Mouse (Mus musculus) c-Kit-positive CD71-positive TER-119-negative erythroid progenitor cells, embryonic 14.5 days (primary cell): ENCODE results near the gene Hdac11.

ENCODE experiments used
- DNase-seq: peaks from one replicate; pipeline ENCODE4 v3.0.0-alpha.2; 2013; ENCODE audit warnings: low read depth

The Hdac11 gene

DNA sequence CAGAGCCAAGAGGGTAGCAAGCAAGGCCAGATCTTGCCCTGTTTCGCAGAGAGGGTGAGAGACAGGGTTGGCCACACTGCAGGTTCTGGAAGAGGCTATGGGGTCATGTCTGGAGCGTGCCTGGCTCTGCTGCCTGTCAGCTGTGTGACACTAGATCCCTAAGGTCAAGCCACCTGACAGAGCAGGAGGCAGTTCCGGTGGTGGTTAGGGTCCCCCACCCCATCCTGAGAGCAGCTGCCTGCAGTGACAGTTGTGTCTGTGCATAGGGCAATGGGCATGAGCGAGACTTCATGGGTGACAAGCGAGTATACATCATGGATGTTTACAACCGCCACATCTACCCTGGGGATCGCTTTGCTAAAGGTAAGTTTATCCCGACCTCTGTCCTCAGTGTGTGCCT, 12.7 kb downstream of the Hdac11 start:
- no peak for DNase-seq

- DNase-seq: no peak
Observed at GRCm38 (mm10) chr6:91171396-91171895, 15.0 kb downstream of the Hdac11 start.

- DNase-seq: no peak
Observed at GRCm38 (mm10) chr6:91172381-91172780, 15.9 kb downstream of the Hdac11 start.

DNA sequence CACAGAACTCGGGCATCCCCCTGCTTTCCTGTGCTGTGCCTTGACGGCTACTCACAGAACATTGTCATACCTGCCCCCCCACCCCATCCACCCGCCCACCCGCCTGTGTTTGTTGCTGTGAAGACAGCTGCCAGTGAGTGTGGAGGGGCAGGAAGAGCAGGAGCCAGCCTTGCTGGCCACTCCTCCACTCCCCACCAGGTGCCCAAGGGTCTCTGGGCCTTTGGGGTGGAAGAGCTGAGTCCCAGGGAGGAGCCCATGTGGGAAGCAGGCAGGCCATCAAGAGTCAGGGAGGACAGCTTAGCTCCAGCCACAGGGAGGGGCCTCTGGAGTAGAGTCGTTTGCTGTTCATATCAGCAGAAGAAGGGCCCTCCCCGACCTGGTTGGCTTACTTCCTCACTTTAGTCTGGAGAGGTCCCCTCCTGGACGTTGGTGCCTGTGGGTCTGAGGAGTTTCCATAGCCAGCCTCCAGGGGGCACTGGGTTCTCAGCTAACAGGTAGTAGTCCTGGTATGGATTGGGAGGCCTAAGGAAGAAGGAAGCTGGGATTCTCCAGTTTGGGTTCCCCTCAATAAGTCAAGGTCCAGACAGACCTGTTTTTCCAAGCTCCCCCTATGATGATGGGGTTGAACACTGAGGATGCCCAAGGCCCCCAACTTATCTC, 16.9 kb downstream of the Hdac11 start:
- no peak for DNase-seq

DNA sequence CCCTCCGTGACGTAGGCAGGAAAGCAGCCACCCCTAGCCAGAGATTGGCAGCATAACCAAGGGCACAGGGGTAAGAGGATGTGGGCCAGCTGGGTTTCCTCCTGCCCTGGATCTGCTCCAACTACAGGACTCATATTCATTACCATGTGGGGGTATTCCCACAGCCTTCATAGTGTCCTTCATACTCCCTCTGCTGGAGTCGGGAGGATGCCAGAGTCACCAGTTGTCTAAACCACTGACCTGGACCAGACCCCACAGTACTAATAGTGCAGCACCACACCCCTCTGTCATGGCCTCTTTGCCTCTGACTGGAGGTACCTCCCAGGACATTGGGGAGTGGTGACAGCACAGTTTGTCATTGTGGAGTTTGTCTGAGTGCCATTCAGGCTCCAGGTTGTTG, 17.7 kb downstream of the Hdac11 start:
- no peak for DNase-seq

DNA sequence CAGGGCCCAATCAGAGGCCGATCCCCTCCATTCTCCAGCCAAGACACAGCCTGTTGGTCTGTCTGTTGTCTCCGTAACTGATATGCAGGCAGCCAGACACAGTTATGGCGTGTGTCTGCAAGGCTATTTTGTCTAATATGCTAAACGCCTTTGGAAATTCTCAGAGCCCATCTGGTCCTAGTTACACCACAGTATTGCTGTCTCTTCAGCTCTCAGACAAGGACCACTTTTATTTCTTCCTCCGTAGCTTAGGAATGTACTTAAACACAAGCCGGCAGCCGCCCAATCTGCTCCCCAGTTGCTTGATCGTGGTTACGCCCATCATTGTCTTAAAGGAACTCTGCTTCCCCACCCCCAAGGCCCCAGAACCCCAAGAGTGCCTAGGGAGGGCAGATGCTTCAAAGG, 24.3 kb downstream of the Hdac11 start:
- no peak for DNase-seq

GRCm38 (mm10) chr6:91181320-91181719, 24.9 kb downstream of the Hdac11 start:
- DNase-seq: no peak

DNA sequence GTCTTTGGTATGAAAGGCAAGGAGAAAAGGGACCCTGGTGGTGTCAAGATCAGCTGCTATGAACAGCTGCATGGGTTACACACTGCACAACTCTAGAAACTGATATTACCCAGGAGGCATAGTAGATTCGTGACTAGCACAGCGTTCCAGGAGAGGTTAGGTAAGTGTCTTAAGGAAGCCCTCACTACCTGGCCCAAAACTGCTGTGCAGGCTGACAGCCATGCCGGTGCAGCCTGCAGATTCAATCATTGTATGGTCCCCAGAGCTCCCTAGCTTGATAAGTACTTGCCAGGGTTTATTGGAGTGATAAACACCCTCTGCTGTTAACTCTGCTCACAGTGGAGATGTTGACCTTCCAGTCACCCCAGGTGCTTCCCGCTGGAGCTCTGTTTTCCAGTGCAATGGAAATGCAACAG, 25.6 kb downstream of the Hdac11 start:
- DNase-seq: no peak

DNA sequence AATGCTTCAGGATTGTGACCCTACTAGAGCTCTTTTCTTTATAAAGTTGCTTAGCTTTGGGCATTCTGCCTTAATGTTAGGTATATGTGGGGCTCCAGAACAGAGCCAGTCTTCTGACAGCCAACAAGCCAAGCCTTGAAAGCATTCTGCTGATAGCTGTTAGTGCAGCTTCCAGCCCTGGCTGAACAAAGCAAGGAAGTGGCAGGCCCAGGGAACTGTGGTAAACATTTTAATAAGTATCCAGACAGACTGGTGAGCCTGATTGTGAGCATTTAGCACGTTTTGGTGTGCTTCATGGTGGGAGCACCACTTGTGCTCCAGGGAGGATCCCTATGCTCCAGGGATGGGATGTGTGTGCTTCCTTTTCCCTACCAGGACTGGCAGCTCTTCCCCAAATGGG, 26.6 kb downstream of the Hdac11 start:
- DNase-seq: no peak

- DNase-seq: no peak
Observed at GRCm38 (mm10) chr6:91183980-91184379, 27.5 kb downstream of the Hdac11 start.

GRCm38 (mm10) chr6:91184776-91185175, 28.3 kb downstream of the Hdac11 start:
- DNase-seq: no peak

- DNase-seq: no peak
Observed at GRCm38 (mm10) chr6:91185502-91185901, 29.0 kb downstream of the Hdac11 start.

- no peak for DNase-seq
Observed at GRCm38 (mm10) chr6:91186161-91186931, 29.9 kb downstream of the Hdac11 start.

DNA sequence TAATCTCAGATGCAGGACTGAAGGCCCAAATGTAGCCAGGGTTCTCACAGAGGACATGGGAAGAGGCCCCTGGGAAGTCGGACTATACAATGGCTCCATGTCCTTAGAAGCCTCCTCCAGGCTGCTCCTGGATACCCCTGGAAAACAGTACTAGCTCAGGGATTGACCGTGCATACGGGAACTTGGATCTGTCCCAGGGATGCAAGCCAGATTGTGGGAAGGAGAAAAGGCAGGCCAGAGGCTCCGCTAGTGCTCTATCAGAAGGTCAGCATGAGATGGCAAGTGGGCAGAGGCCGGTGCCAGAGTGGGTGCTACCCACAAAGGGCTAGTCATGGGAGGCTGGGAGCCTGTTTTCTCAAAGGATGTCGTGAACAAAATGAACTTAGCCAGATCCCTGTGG, 30.5 kb downstream of the Hdac11 start:
- DNase-seq: no peak

DNA sequence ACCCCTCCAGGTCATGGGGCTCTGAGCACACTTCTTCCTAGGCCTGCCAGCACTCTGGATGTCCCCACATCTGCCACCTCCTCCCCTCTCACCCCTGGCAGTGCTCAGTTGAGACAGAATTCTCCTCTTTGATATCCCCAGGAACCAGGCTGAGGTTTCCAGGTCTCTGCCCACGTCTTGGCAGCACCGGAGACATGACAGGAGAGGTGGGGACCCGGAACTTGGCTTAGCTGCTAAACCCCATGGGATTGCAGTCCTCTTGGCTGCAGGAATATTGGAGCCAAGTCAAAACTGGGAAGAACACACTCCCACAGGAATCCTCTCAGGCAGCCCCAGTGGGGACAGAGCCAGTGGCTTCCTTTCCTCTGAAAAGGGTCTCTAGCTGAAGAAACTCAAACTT, 31.4 kb downstream of the Hdac11 start:
- no peak for DNase-seq

GRCm38 (mm10) chr6:91189971-91190370, 33.5 kb downstream of the Hdac11 start:
- no peak for DNase-seq

DNA sequence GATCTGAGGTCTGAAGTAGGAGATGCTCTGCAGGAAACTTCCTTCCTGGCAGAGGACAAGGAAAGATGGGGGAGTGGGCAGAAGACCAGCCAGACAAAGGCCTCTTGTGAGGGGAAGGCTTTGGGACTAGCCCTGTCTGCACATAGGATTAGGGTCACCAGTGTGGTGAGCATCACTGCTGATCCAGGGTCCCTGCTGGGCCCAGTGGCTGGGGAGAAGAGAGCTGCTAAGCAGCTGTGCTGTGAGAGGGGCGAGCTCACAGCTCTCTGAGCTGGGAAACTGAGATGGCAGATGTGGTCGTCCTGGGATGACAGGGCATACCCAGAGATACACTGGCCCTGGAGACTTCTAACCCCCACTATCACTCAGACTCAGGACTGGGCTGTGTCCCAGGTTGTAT, 35.0 kb downstream of the Hdac11 start:
- DNase-seq: no peak

GRCm38 (mm10) chr6:91192421-91192820, 36.0 kb downstream of the Hdac11 start:
- DNase-seq: no peak

- DNase-seq: no peak
Observed at GRCm38 (mm10) chr6:91192851-91193545, 36.5 kb downstream of the Hdac11 start.

- DNase-seq: no peak
Observed at GRCm38 (mm10) chr6:91198456-91198855, 42.0 kb downstream of the Hdac11 start.

- no peak for DNase-seq
Observed at GRCm38 (mm10) chr6:91200429-91201188, 44.1 kb downstream of the Hdac11 start.

DNA sequence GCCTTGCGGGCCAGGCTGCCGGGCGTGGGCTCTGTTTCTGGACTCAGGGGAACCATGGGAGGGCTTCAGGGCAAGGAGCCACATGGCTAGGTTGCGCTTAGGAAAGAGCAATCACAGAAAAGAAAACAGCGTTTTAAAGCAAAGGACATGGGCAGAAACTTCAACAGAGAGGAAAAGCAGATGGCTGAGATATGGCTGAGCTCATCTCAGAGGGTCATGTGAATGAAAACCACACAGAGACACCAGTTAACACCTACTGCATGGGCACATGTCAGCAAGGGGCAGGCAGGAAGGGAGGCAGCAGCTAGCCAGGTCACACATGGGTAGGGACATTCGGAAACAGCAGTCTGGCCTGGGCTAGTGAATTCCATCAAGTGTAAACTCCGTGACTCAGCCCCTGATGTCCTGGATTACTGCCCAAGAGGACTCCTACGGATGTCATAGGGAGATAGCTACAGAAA, 45.4 kb downstream of the Hdac11 start:
- DNase-seq: no peak
